Mouse (Mus musculus): ENCODE data around the gene Ate1. TPM values are rescaled to one million over a fixed set of nuclear protein-coding genes. Genes with fewer than 3 reads are reported as not detected.

Gene Ate1
- polyA plus RNA-seq, 1 experiment from 2014 or later, result 60.4 TPM

DNA sequence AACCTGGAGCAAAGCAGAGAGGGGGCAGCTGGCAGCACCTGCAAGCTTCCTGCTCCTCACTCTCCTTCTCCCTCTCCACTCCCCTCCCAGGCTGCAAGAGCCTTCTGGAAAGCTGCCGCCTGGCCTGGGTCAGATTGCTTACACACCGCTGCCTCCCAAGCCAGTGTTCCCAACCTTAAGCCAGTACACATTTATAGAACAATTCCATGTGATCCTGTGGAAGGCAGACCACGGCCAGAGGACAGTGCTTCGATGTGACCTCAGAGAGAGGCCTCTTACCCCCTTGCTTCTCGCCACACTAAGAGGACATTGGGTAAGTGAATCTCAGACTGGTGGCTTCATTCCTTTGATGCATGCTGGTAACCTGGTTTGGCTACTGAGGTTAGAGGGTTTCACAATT, 32.6 kb upstream of the Ate1 start:
- WGBS, result 65% methylated on average over 5 of the region's 5 CpGs
- Histone ChIP-seq H3K9me3 (ENCODE audit: control insufficient read depth, low read length) (0 out of 2 replicates have a peak, but pooled peaks cover 4% of the 10 kb centered on the region), H3K4me1 (ENCODE audit: control insufficient read depth, insufficient read depth, low read length) (no peaks in the 10 kb centered on the region), H3K4me2 (ENCODE audit: low read depth, low read length) (no peak overlapping the region), H3K9ac (ENCODE audit: low read depth, low read length) (no peak overlapping the region), H3K27ac (replicated peaks; ENCODE audit: low read depth, low read length) (no peak overlapping the region), H3K27me3 (replicated peaks; ENCODE audit: control insufficient read depth, insufficient read depth, low read length) (no peaks in the 10 kb centered on the region), H3K4me3 (ENCODE audit: low read depth, low read length) (no peak overlapping the region), H3K36me3 (ENCODE audit: control insufficient read depth, insufficient read depth, low read length) (no peaks in the 10 kb centered on the region)
- ATAC-seq (ENCODE audit: low read depth), result 0 out of 2 replicates have a peak, but pooled peaks have one; percentile 26
- peak; percentile 48 for DNase-seq (ENCODE audit: low spot score)

DNA sequence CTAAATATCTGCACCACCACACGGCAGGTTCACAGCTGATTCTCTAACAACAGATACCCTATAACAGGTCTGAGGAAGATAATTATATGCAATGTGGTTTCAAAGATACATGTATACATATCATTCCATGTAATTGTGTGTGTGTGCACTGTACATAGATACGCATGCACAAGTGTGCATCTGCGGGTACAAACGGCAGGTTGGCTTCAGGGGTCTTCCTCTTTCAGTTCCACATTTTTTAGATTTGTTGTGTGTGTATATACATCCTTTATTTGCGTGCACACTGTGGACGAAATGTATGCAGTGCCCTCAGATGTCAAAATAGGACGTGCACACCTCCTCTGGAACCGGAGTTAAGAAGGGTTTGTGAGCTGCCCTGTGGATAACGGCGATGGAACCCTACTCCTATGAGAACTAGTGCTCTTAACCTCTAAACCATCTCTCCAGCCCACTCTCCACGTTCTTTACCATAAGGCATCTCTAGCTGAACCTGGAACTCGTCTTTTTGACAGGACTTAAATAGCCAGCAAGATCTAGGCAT, 27.5 kb upstream of the Ate1 start:
- Histone ChIP-seq H3K27me3 (replicated peaks; ENCODE audit: control insufficient read depth, insufficient read depth, low read length) (no peaks in the 10 kb centered on the region), H3K9ac (ENCODE audit: low read depth, low read length) (no peak overlapping the region), H3K4me2 (ENCODE audit: low read depth, low read length) (peak overlapping the region; percentile 5; the same call in 1 of the 2 replicates), H3K4me1 (ENCODE audit: control insufficient read depth, insufficient read depth, low read length) (peaks cover 11% of the 10 kb centered on the region), H3K9me3 (ENCODE audit: control insufficient read depth, low read length) (0 out of 2 replicates have a peak, but pooled peaks cover 4% of the 10 kb centered on the region), H3K4me3 (ENCODE audit: low read depth, low read length) (peak overlapping the region; percentile 94), H3K36me3 (ENCODE audit: control insufficient read depth, insufficient read depth, low read length) (peaks cover 25% of the 10 kb centered on the region), H3K27ac (replicated peaks; ENCODE audit: low read depth, low read length) (peak overlapping the region; percentile 99; the same call in 1 of the 2 replicates)
- ATAC-seq (ENCODE audit: low read depth) (no peak), DNase-seq (ENCODE audit: low spot score) (no peak)
- WGBS, result 82% methylated on average over 12 of the region's 12 CpGs

DNA sequence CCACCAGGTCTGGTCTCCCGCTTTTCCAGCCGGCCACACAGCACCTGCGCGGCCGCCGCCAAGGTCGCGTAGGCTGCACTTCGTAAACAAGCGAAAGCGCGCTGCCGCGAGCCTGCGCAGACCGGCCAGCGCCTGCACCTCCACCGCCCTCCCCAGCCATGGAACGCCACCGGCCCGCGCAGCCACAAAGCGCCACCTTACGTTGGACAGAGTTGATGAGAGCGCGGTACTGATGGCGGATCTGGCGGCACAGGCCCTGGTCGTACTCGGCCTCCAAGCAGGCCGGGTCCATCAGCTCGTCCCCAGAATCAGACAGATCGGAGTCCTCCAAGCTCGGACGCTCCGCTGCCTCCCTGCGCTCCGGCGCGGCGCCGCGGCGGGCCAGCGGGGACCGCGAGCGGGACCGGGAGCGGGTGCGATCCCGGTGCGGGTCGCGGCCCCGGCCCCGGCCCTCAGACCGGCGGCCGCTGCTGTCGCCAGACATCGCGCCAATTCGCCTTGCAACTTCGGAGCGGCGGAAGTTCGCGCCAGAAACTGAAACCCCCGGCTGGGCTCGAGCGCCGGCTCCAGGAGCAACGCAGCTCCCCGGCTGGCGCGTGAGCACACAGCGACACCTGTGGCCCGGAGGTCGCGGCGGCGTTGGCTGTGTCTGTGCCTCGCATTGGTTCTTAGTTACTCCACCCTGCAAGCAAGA, 26.8 kb upstream of the Ate1 start:
- Histone ChIP-seq H3K4me3 (ENCODE audit: low read depth, low read length) (peak overlapping the region; percentile 94), H3K4me2 (ENCODE audit: low read depth, low read length) (peak overlapping the region; percentile 87), H3K9me3 (ENCODE audit: control insufficient read depth, low read length) (0 out of 2 replicates have a peak, but pooled peaks cover 4% of the 10 kb centered on the region), H3K36me3 (ENCODE audit: control insufficient read depth, insufficient read depth, low read length) (peaks cover 32% of the 10 kb centered on the region), H3K27ac (replicated peaks; ENCODE audit: low read depth, low read length) (peak overlapping the region; percentile 99), H3K27me3 (replicated peaks; ENCODE audit: control insufficient read depth, insufficient read depth, low read length) (no peaks in the 10 kb centered on the region), H3K9ac (ENCODE audit: low read depth, low read length) (peak overlapping the region; percentile 98), H3K4me1 (ENCODE audit: control insufficient read depth, insufficient read depth, low read length) (peaks cover 11% of the 10 kb centered on the region)
- ATAC-seq (ENCODE audit: low read depth) (peak; percentile 95), DNase-seq (ENCODE audit: low spot score) (peak; percentile 96)
- WGBS, result under 1% methylated on average over 43 of the region's 84 CpGs

DNA sequence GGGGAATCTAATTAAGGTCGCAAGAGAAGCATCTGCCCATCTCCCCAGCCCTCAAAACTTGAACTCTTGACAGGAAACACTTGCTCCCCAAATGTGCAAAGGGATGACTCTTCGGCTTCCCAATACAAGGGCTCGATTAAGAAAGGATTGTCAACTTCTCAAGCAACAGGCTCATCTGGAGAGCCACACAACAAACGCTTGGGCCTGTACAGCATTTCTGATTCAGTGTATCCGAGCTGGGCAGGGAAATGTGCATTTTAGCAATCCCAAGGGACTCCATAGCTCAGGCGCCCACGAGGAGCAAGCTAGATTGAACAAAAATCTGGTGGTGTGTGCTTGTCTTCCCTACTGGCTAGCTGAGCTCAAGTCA, 26.2 kb upstream of the Ate1 start:
- ATAC-seq (ENCODE audit: low read depth), result no peak
- WGBS, result 3% methylated on average over 7 of the region's 7 CpGs
- peak overlapping the region; percentile 99 for H3K27ac ChIP-seq (replicated peaks; ENCODE audit: low read depth, low read length)

DNA sequence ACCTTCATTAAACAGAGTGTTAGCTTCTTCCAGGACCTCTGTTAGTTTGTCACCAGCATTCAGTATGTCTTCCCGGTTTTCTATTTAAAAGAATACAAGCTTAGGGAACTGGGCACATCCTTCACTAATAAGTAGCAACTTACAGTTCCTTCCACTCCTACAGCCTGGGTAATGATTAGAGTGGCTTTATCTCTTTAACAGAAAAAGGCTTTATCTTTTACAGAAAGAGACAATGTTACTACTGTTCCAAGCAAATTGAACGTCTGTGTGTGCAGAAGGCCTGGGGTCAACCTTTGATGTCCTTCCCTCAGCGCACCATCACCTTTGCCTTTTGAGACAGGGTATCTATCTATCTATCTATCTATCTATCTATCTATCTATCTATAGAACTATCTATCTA, 25.7 kb upstream of the Ate1 start:
- WGBS, result 49% methylated on average over 3 of the region's 3 CpGs
- DNase-seq (ENCODE audit: low spot score) (no peak), ATAC-seq (ENCODE audit: low read depth) (no peak)
- Histone ChIP-seq H3K4me1 (ENCODE audit: control insufficient read depth, insufficient read depth, low read length) (peaks cover 11% of the 10 kb centered on the region), H3K27ac (replicated peaks; ENCODE audit: low read depth, low read length) (peak overlapping the region; percentile 99; the same call in 1 of the 2 replicates), H3K9me3 (ENCODE audit: control insufficient read depth, low read length) (0 out of 2 replicates have a peak, but pooled peaks cover 4% of the 10 kb centered on the region), H3K4me3 (ENCODE audit: low read depth, low read length) (peak overlapping the region; percentile 94), H3K36me3 (ENCODE audit: control insufficient read depth, insufficient read depth, low read length) (peaks cover 41% of the 10 kb centered on the region), H3K27me3 (replicated peaks; ENCODE audit: control insufficient read depth, insufficient read depth, low read length) (no peaks in the 10 kb centered on the region), H3K9ac (ENCODE audit: low read depth, low read length) (peak overlapping the region; percentile 98), H3K4me2 (ENCODE audit: low read depth, low read length) (peak overlapping the region; percentile 87)

More for the DNA sequence above, 26.2 kb upstream of the Ate1 start:
- Histone ChIP-seq H3K36me3 (ENCODE audit: control insufficient read depth, insufficient read depth, low read length) (peaks cover 38% of the 10 kb centered on the region), H3K9me3 (ENCODE audit: control insufficient read depth, low read length) (0 out of 2 replicates have a peak, but pooled peaks cover 4% of the 10 kb centered on the region), H3K4me1 (ENCODE audit: control insufficient read depth, insufficient read depth, low read length) (peaks cover 11% of the 10 kb centered on the region), H3K4me3 (ENCODE audit: low read depth, low read length) (peak overlapping the region; percentile 94), H3K9ac (ENCODE audit: low read depth, low read length) (peak overlapping the region; percentile 98), H3K4me2 (ENCODE audit: low read depth, low read length) (peak overlapping the region; percentile 87), H3K27me3 (replicated peaks; ENCODE audit: control insufficient read depth, insufficient read depth, low read length) (no peaks in the 10 kb centered on the region)
- no peak for DNase-seq (ENCODE audit: low spot score)

DNA sequence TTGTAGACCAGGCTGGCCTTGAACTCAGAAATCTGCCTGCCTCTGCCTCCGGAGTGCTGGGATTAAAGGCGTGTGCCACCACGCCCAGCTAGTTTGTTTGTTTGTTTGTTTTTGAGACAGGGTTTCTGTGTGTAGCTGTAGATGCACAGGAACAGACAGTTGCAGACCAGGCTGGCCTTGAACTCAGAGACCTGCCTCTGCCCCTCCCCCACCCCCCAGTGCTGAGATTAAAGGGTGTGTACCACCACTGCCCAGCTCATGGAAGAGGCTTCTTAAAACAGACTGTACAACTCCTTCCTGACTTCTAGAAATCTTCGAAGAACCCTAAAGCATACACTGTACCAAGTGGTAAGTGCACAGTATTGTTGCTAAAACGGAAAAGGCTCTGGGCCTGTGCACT, 25.2 kb upstream of the Ate1 start:
- WGBS, result 89% methylated on average over 5 of the region's 5 CpGs
- Histone ChIP-seq H3K9me3 (ENCODE audit: control insufficient read depth, low read length) (0 out of 2 replicates have a peak, but pooled peaks cover 4% of the 10 kb centered on the region), H3K4me3 (ENCODE audit: low read depth, low read length) (peak overlapping the region; percentile 94; the same call in 1 of the 2 replicates), H3K36me3 (ENCODE audit: control insufficient read depth, insufficient read depth, low read length) (peaks cover 42% of the 10 kb centered on the region), H3K4me1 (ENCODE audit: control insufficient read depth, insufficient read depth, low read length) (peaks cover 11% of the 10 kb centered on the region), H3K27me3 (replicated peaks; ENCODE audit: control insufficient read depth, insufficient read depth, low read length) (no peaks in the 10 kb centered on the region), H3K9ac (ENCODE audit: low read depth, low read length) (peak overlapping the region; percentile 98; the same call in 1 of the 2 replicates), H3K4me2 (ENCODE audit: low read depth, low read length) (peak overlapping the region; percentile 87), H3K27ac (replicated peaks; ENCODE audit: low read depth, low read length) (no peak overlapping the region)
- ATAC-seq (ENCODE audit: low read depth), result no peak
- DNase-seq (ENCODE audit: low spot score), result no peak

DNA sequence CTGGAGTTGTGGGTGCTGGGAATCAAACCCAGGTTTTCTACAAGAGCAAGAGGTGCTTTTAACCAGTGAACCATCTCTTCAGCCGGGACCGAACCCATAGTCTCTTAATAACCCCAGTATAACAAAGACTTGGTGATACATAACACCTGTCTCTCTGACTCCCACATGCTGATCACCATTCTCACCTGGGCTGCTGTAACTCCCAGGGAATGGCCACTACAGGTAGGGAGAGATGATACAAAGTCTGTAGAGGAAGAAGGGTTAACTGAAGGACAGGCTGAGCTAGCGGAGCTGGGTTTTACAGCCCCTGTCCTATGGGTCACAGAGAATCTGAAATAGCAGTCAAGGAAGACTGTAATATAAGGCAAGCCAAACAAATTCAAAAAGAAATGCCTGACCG, 23.0 kb upstream of the Ate1 start:
- 96% methylated on average over 4 of the region's 4 CpGs for WGBS
- Histone ChIP-seq H3K9ac (ENCODE audit: low read depth, low read length) (no peak overlapping the region), H3K4me2 (ENCODE audit: low read depth, low read length) (no peak overlapping the region), H3K4me3 (ENCODE audit: low read depth, low read length) (no peak overlapping the region), H3K4me1 (ENCODE audit: control insufficient read depth, insufficient read depth, low read length) (peaks cover 11% of the 10 kb centered on the region), H3K9me3 (ENCODE audit: control insufficient read depth, low read length) (no peaks in the 10 kb centered on the region), H3K27ac (replicated peaks; ENCODE audit: low read depth, low read length) (no peak overlapping the region), H3K27me3 (replicated peaks; ENCODE audit: control insufficient read depth, insufficient read depth, low read length) (no peaks in the 10 kb centered on the region), H3K36me3 (ENCODE audit: control insufficient read depth, insufficient read depth, low read length) (peaks cover 65% of the 10 kb centered on the region)
- no peak for ATAC-seq (ENCODE audit: low read depth)
- no peak for DNase-seq (ENCODE audit: low spot score)

DNA sequence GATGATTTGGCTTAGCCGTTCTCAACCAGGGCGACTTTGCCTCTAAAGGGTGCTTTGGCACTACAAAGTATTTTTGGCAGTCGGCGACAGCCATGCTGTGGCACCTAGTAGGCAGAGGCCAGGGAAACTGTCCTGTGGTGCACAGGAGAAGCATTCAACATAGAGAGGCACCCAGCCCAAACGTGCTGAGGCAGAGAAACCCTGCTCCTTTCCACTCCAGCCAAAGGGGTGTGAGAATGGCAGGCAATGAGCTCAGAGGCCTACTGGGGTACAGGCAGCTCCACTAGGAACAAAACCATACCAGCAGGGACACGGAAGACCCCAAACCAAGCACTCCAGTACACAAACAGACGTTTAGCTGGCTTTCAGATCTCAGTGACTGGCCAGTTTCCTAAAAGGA, 20.0 kb upstream of the Ate1 start:
- Histone ChIP-seq H3K27ac (replicated peaks; ENCODE audit: low read depth, low read length) (no peak overlapping the region), H3K4me3 (ENCODE audit: low read depth, low read length) (no peak overlapping the region), H3K9me3 (ENCODE audit: control insufficient read depth, low read length) (no peaks in the 10 kb centered on the region), H3K27me3 (replicated peaks; ENCODE audit: control insufficient read depth, insufficient read depth, low read length) (no peaks in the 10 kb centered on the region), H3K9ac (ENCODE audit: low read depth, low read length) (no peak overlapping the region), H3K4me2 (ENCODE audit: low read depth, low read length) (no peak overlapping the region), H3K36me3 (ENCODE audit: control insufficient read depth, insufficient read depth, low read length) (peaks cover 90% of the 10 kb centered on the region), H3K4me1 (ENCODE audit: control insufficient read depth, insufficient read depth, low read length) (no peaks in the 10 kb centered on the region)
- no peak for DNase-seq (ENCODE audit: low spot score)
- no peak for ATAC-seq (ENCODE audit: low read depth)
- 91% methylated on average over 7 of the region's 7 CpGs for WGBS

Measured in embryonic facial prominence, embryonic 14.5 days (tissue).